Mouse (Mus musculus) embryonic stem cell, embryonic (primary cell): Measurements from ENCODE around the gene Lrrc37a.

Experiments used
- CTCF ChIA-PET, 4 experiments: fragments of 300-600 bp in 2 of 4; fragments of 350-600 bp in 2 of 4; sonication (Branson Sonifier 250); formaldehyde crosslinking; loops; one replicate each; lab custom pipeline; 2022; ENCODE audit warnings: inconsistent platforms in 2 of 4; lab: Charles Lee
- POLR2A ChIA-PET, 4 experiments: fragments of 300-600 bp in 2 of 4; fragments of 350-600 bp in 2 of 4; sonication (Branson Sonifier 250); formaldehyde crosslinking; loops; one replicate each; lab custom pipeline; 2022; ENCODE audit warnings: antibody characterized with exemption in 4 of 4, inconsistent platforms in 1 of 4; lab: Charles Lee

The Lrrc37a gene

GRCm38 (mm10) chr11:103407136-103407535, 97.3 kb downstream of the Lrrc37a start:
- CTCF ChIA-PET: interaction anchor here in 2 of 4 experiments (0.6 to 1.8 kb wide), 2 partner anchors 15 to 764 kb away, joined by 6 to 12 read pairs; no protein-coding TSS in a partner anchor

GRCm38 (mm10) chr11:103406551-103406950, 97.8 kb downstream of the Lrrc37a start:
- CTCF ChIA-PET: interaction anchor here in 2 of 4 experiments (0.6 to 1.8 kb wide), 3 partner anchors 15 to 765 kb away, joined by 3 to 12 read pairs (median 6); no protein-coding TSS in a partner anchor
- POLR2A ChIA-PET: interaction anchor here in 3 of 4 experiments (0.9 to 4.2 kb wide), 16 partner anchors 10 to 291 kb away, joined by 3 to 22 read pairs (median 7); partner anchors contain the start of genes Hexim1 (in 2 of the 3) and Arhgap27 (in 1 of the 3)

More at GRCm38 (mm10) chr11:103407136-103407535, 97.3 kb downstream of the Lrrc37a start:
- POLR2A ChIA-PET: interaction anchor here in 3 of 4 experiments (0.7 to 4.2 kb wide), 16 partner anchors 11 to 292 kb away, joined by 3 to 22 read pairs (median 7); partner anchors contain the start of genes Hexim1 (in 2 of the 3) and Arhgap27 (in 1 of the 3)

- ChIA-PET CTCF (interaction anchor here in 3 of 4 experiments (0.6 to 1.8 kb wide), 5 partner anchors 15 to 53 kb away, joined by 3 to 6 read pairs (median 4); no protein-coding TSS in a partner anchor), POLR2A (interaction anchor here (0.6 to 4.2 kb wide), 17 partner anchors 10 to 645 kb away, joined by 3 to 22 read pairs (median 7); partner anchors contain the start of genes Arhgap27 (in 1 of the 4) and Hexim1 (in 1 of the 4))
Observed at GRCm38 (mm10) chr11:103405814-103406213, 98.6 kb downstream of the Lrrc37a start.

- ChIA-PET CTCF (interaction anchor here in 2 of 4 experiments (0.5 to 1.6 kb wide), 3 partner anchors 12 to 60 kb away, joined by 3 to 9 read pairs (median 3); no protein-coding TSS in a partner anchor), POLR2A (interaction anchor here (0.6 to 3.4 kb wide), 17 partner anchors 7 to 293 kb away, joined by 3 to 39 read pairs (median 5); partner anchors contain the start of genes Plekhm1 (in 2 of the 4), Arhgap27 (in 1 of the 4), Gosr2 (in 1 of the 4) and Hexim1 (in 1 of the 4))
Observed at GRCm38 (mm10) chr11:103404618-103405017, 99.8 kb downstream of the Lrrc37a start.

GRCm38 (mm10) chr11:103403776-103404175, 100.6 kb downstream of the Lrrc37a start:
- POLR2A ChIA-PET: interaction anchor here (0.5 to 3.4 kb wide), 46 partner anchors 8 to 892 kb away, joined by 3 to 55 read pairs (median 4); partner anchors contain the start of genes Plekhm1 (in 3 of the 4), Hexim1 (in 2 of the 4), Arhgap27 (in 1 of the 4) and Gosr2 (in 1 of the 4)
- CTCF ChIA-PET: interaction anchor here in 3 of 4 experiments (0.5 to 3.0 kb wide), 12 partner anchors 9 to 277 kb away, joined by 3 to 17 read pairs (median 4); partner anchors contain the start of gene Plekhm1 (in 3 of the 3)

- CTCF ChIA-PET: interaction anchor here (0.5 to 3.0 kb wide), 25 partner anchors 8 to 374 kb away, joined by 3 to 17 read pairs (median 5); partner anchors contain the start of genes Plekhm1 (in 2 of the 4), Dcakd (in 1 of the 4) and Nmt1 (in 1 of the 4)
- POLR2A ChIA-PET: interaction anchor here (0.6 to 3.4 kb wide), 29 partner anchors 8 to 71 kb away, joined by 3 to 55 read pairs (median 4); partner anchors contain the start of genes Plekhm1 (in 3 of the 4) and Arhgap27 (in 1 of the 4)
Observed at GRCm38 (mm10) chr11:103402738-103403137, 101.7 kb downstream of the Lrrc37a start.

GRCm38 (mm10) chr11:103402198-103402597, 102.2 kb downstream of the Lrrc37a start:
- POLR2A ChIA-PET: interaction anchor here (0.7 to 3.4 kb wide), 27 partner anchors 9 to 286 kb away, joined by 3 to 55 read pairs (median 4); partner anchors contain the start of genes Plekhm1 (in 3 of the 4), Arhgap27 (in 1 of the 4), Hexim1 (in 1 of the 4) and Hexim2 (in 1 of the 4)
- CTCF ChIA-PET: interaction anchor here (0.5 to 3.0 kb wide), 37 partner anchors 8 to 1968 kb away, joined by 3 to 17 read pairs (median 4); partner anchors contain the start of genes Plekhm1 (in 3 of the 4), Dcakd (in 1 of the 4) and Nmt1 (in 1 of the 4)
